Mouse (Mus musculus): Measurements from ENCODE around the gene Raver2.

- TF ChIP-seq CTCF (IDR thresholded peaks at IDR 0.05; ENCODE audit: extremely low read depth, insufficient read depth, low read length) (no peak), POLR2A (IDR thresholded peaks at IDR 0.05; ENCODE audit: extremely low read depth, insufficient read depth, low read length) (no peak)
These were observed 76.0 kb downstream of the Raver2 start for GRCm38 (mm10) chr4:101144790-101145189.
